11 mouse cellular contexts compared by ENCODE assay signal in genomic region chr7:63924151-63924550, GRCm38 (mm10). TPM values are rescaled to one million over a fixed set of nuclear protein-coding genes. Genes with fewer than 3 reads are reported as not detected.
DNase-seq lines count a peak whose midpoint lies in the region; ATAC-seq and TF ChIP-seq lines count a peak whose summit lies in the region.
"Had no signal": no experiment of that assay in that cellular context is flagged by ENCODE, and none has a peak within 500 bp of the region (broad histone marks: within the 10 kb centered on the region; RNA-seq: fewer than 3 reads in every experiment).

No protein-coding gene starts in this region.

- no peak for TF ChIP-seq POLR2A in cortical plate, adult 2 months (IDR thresholded peaks at IDR 0.05; ENCODE audit: extremely low read depth, insufficient read depth, low read length)

- H3K4me1 ChIP-seq in heart, embryonic 12.5 days (replicated peaks) = peaks cover 50% of the 10 kb centered on the region
- H3K4me1 ChIP-seq in cortical plate, adult 2 months (ENCODE audit: control insufficient read depth, insufficient read depth, low read length) = peaks cover 22% of the 10 kb centered on the region
- peaks cover 36% of the 10 kb centered on the region for H3K4me1 ChIP-seq in limb, embryonic 12.5 days (replicated peaks)

- no peaks in the 10 kb centered on the region for H3K27me3 ChIP-seq in heart, embryonic 12.5 days (replicated peaks)
- no peaks in the 10 kb centered on the region for H3K27me3 ChIP-seq in limb, embryonic 12.5 days
- H3K27me3 ChIP-seq: midbrain, embryonic 15.5 days had no signal

- no peak overlapping the region for H3K4me2 ChIP-seq in heart, embryonic 12.5 days
- H3K4me2 ChIP-seq in limb, embryonic 12.5 days = no peak overlapping the region

- no peak overlapping the region for H3K9ac ChIP-seq in heart, embryonic 12.5 days
- no peak overlapping the region for H3K9ac ChIP-seq in limb, embryonic 12.5 days (replicated peaks)
- H3K9ac ChIP-seq: midbrain, embryonic 15.5 days had no signal

- H3K9me3 ChIP-seq in heart, embryonic 12.5 days (replicated peaks) = peaks cover 3% of the 10 kb centered on the region; the same call in 1 of the 2 replicates
- no peaks in the 10 kb centered on the region for H3K9me3 ChIP-seq in limb, embryonic 12.5 days
- H3K9me3 ChIP-seq: midbrain, embryonic 15.5 days had no signal

- no peak for ATAC-seq in heart, embryonic 12.5 days (ENCODE audit: insufficient number of reproducible peaks, low FRiP score)
- ATAC-seq in limb, embryonic 12.5 days (ENCODE audit: insufficient number of reproducible peaks, insufficient read depth, low FRiP score, low TSS enrichment, low read depth) = no peak
- ATAC-seq in megakaryocyte, adult 5-6 weeks (ENCODE audit: poor library complexity, severe bottlenecking) = no peak
- ATAC-seq: midbrain, embryonic 15.5 days had no signal

- H3K36me3 ChIP-seq in heart, embryonic 12.5 days = no peaks in the 10 kb centered on the region
- no peaks in the 10 kb centered on the region for H3K36me3 ChIP-seq in limb, embryonic 12.5 days
- H3K36me3 ChIP-seq: midbrain, embryonic 15.5 days had no signal

- H3K27ac ChIP-seq in heart, embryonic 12.5 days (ENCODE audit: poor library complexity, severe bottlenecking) = no peak overlapping the region
- H3K27ac ChIP-seq in left cerebral cortex, adult 2 months = peak overlapping the region; percentile 95
- peak overlapping the region; percentile 95 for H3K27ac ChIP-seq in cortical plate, adult 2 months (ENCODE audit: insufficient read depth, low read length)
- peak overlapping the region; percentile 78 for H3K27ac ChIP-seq in limb, embryonic 12.5 days
- H3K27ac ChIP-seq: midbrain, embryonic 15.5 days had no signal

- peak; percentile 3 for DNase-seq in heart, adult 8-10 months (ENCODE audit: low spot score)
- no peak for DNase-seq in left cerebral cortex, adult 2 months (ENCODE audit: extremely low spot score in 1 of 2, low spot score in 2 of 2)
- DNase-seq in left cerebral cortex, adult 8-10 months (ENCODE audit: low spot score in 2 of 2) = no peak
- DNase-seq in layer of hippocampus, adult 9-11 months = no peak
- DNase-seq: liver had no signal

- 48% methylated on average over 1 of the region's 1 CpGs for WGBS in heart, embryonic 12.5 days
- 24% methylated on average over 1 of the region's 1 CpGs for WGBS in limb, embryonic 12.5 days

- TF ChIP-seq CTCF in left cerebral cortex, adult 2 months (IDR thresholded peaks at IDR 0.05) = no peak; the same call in none of the 2 replicates
- TF ChIP-seq CTCF in cortical plate, adult 2 months (IDR thresholded peaks at IDR 0.05; ENCODE audit: extremely low read depth, insufficient read depth, low read length) = 0 out of 2 replicates have a peak, but pooled peaks have one; percentile 23

- H3K4me3 ChIP-seq in heart, embryonic 12.5 days = no peak overlapping the region
- H3K4me3 ChIP-seq in left cerebral cortex, adult 2 months = no peak overlapping the region
- no peak overlapping the region for H3K4me3 ChIP-seq in cortical plate, adult 2 months (ENCODE audit: insufficient read depth, low read length)
- H3K4me3 ChIP-seq in limb, embryonic 12.5 days (replicated peaks) = no peak overlapping the region
- H3K4me3 ChIP-seq: midbrain, embryonic 15.5 days had no signal

- intact Hi-C loops in left cerebral cortex, adult 2 months (cut with DNase I) = loop anchor here (1.0 to 2.0 kb wide), 2 partner anchors 65 to 109 kb away; no protein-coding TSS in a partner anchor

RNA-seq across cellular contexts. Expression of gene E030018B13Rik, which starts 7.5 kb away (rescaled TPM):
- not detected for total RNA-seq in heart, adult 8-10 months (2022)
- polyA plus RNA-seq in heart, embryonic 12.5 days (2016; fragmentation: Nextera tagmentation; extraction: Ambion mirVana) = not detected in 2 replicates
- not detected for total RNA-seq in left cerebral cortex, adult 2 months (2021)
- not detected for total RNA-seq in left cerebral cortex, adult 8-10 months (2022)
- not detected in 2 replicates for polyA plus RNA-seq in cortical plate, adult 2 months (2012; rRNA removed)
- not detected in 2 replicates for polyA plus RNA-seq in limb, embryonic 12.5 days (2016; fragmentation: Nextera tagmentation; extraction: Ambion mirVana)
- not detected in 2 replicates for total RNA-seq in megakaryocyte, adult 5-6 weeks (2015)
- total RNA-seq in megakaryocyte, adult 5-6 weeks (2017) = not detected in 2 replicates
- total RNA-seq: gastrocnemius, postnatal 4 days had no signal

RNA-seq across cellular contexts. Expression of gene Klf13, which starts 14.6 kb away (rescaled TPM):
- 10 to 100 TPM; 39.6 to 53.1 (median 47.7) TPM for total RNA-seq in heart, adult 8-10 months (2022)
- polyA plus RNA-seq in heart, embryonic 12.5 days (2016; fragmentation: Nextera tagmentation; extraction: Ambion mirVana) = 16.7 and 17.4 TPM in 2 replicates
- total RNA-seq in left cerebral cortex, adult 2 months (2021) = 100 to 1,000 TPM; 179 to 199 TPM
- 100 to 1,000 TPM; 138 to 154 (median 144) TPM for total RNA-seq in left cerebral cortex, adult 8-10 months (2022)
- 59.6 and 64.2 TPM in 2 replicates for polyA plus RNA-seq in cortical plate, adult 2 months (2012; rRNA removed)
- polyA plus RNA-seq in limb, embryonic 12.5 days (2016; fragmentation: Nextera tagmentation; extraction: Ambion mirVana) = 16.9 and 17.0 TPM in 2 replicates
- 108 and 122 TPM in 2 replicates for total RNA-seq in megakaryocyte, adult 5-6 weeks (2015)
- 61.7 and 64.4 TPM in 2 replicates for total RNA-seq in megakaryocyte, adult 5-6 weeks (2017)
